Mouse (Mus musculus) CH12.LX (cell line): ENCODE results near the gene Clcf1.

Source experiments
- BHLHE40 ChIP-seq: IDR thresholded peaks from 2 replicates; pipeline ENCODE4 v1.6.1; 2011; ENCODE audit warnings: mild to moderate bottlenecking, low read depth, low read length, improper control_type of control experiment
- CTCF ChIP-seq, 2 experiments: IDR thresholded peaks in 1 of 2; conservative IDR thresholded peaks in 1 of 2; 2 replicates each; pipeline ENCODE4 v1.5.1; 2011 to 2012; ENCODE audit warnings: low read depth in 2 of 2, low read length in 2 of 2, improper control_type of control experiment in 1 of 2, inconsistent platforms in 1 of 2, mild to moderate bottlenecking in 1 of 2, moderate library complexity in 1 of 2
- E2F4 ChIP-seq: IDR thresholded peaks from 2 replicates; pipeline ENCODE4 v1.6.1; 2011; ENCODE audit warnings: low read depth, low read length, improper control_type of control experiment; ENCODE audit not compliant: insufficient replicate concordance
- MAFK ChIP-seq: IDR thresholded peaks from 2 replicates; pipeline ENCODE4 v1.6.1; 2011; ENCODE audit warnings: low read length, improper control_type of control experiment; ENCODE audit not compliant: insufficient replicate concordance
- MAZ ChIP-seq: IDR thresholded peaks from 2 replicates; pipeline ENCODE4 v1.6.1; 2012; ENCODE audit warnings: low read depth, mild to moderate bottlenecking, inconsistent platforms, low read length, improper control_type of control experiment, moderate library complexity
- POLR2A ChIP-seq: IDR thresholded peaks from 2 replicates; pipeline ENCODE4 v1.6.1; 2011; ENCODE audit warnings: low read depth, mild to moderate bottlenecking, improper control_type of control experiment, low read length
- TBP ChIP-seq: conservative IDR thresholded peaks from 2 replicates; pipeline ENCODE4 v1.6.1; 2011; ENCODE audit warnings: low read depth, low read length, improper control_type of control experiment
- UBTF ChIP-seq: IDR thresholded peaks from 2 replicates; pipeline ENCODE4 v1.6.1; 2012; ENCODE audit warnings: low read depth, mild to moderate bottlenecking, inconsistent platforms, low read length, improper control_type of control experiment, moderate library complexity

- TF ChIP-seq POLR2A (no peak; the same call in 1 of the 2 replicates), CTCF (conservative IDR thresholded peaks at IDR 0.05 in 1 of 2, IDR thresholded peaks at IDR 0.05 in 1 of 2; ENCODE audit: low read depth in 2 of 2, low read length in 2 of 2) (no peak), MAZ (no peak), UBTF (no peak), TBP (no peak), MAFK (no peak), BHLHE40 (no peak), E2F4 (no peak)
These were observed 17.5 kb upstream of the Clcf1 start for GRCm38 (mm10) chr19:4196548-4196947.
